Mouse (Mus musculus) olfactory bulb, adult 2 months (tissue): ENCODE results near the gene Thada.

Experiments
- CTCF ChIP-seq: fragments of 200-500 bp; IDR thresholded peaks from 2 replicates; pipeline ENCODE4 v1.5.1; 2012; ENCODE audit warnings: low read depth, mild to moderate bottlenecking, low read length, moderate library complexity; ENCODE audit not compliant: insufficient read depth
- POLR2A ChIP-seq: fragments of 200-500 bp; IDR thresholded peaks from 2 replicates; pipeline ENCODE4 v1.6.1; 2012; ENCODE audit warnings: mild to moderate bottlenecking, low read depth, low read length, moderate library complexity; ENCODE audit not compliant: insufficient read depth

DNA sequence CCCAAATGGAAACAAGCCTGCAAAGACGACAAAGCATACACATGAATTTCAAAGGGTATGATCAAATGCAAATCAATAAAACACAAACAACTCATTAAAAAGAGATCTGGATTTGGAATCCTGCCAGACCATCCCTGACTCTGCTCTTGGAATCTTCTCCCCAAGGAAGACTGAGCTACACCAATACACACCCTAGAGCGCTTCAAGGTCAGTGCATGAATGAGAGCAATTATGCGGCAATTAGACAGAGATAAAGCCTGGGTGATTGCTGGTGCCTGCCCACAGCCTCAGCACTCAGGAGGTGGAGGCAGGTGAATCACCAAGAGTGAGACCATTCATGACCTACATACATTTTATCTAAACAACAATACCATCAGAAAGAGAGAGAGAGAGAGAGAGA is 114.7 kb downstream of the Thada start:
- no peak for TF ChIP-seq POLR2A
- no peak for TF ChIP-seq CTCF
